Mouse (Mus musculus) B cell, adult 67 days (primary cell): Measurements from ENCODE around the gene Mis12. TPM values are rescaled to one million over a fixed set of nuclear protein-coding genes. Genes with fewer than 3 reads are reported as not detected.

Source experiments
- total RNA-seq, 2 experiments: library from RNA; stranded (reverse); gene quantifications; 4 replicates each; pipeline ENCODE4 v1.2.4; 2023

Mis12 gene
- 10 to 100 TPM; 13.4 to 19.7 TPM for total RNA-seq

GRCm38 (mm10) chr11:71019201-71020068, at the start of gene Mis12, which contains the start of gene Derl2:
Mis12 (plus strand) TSS chr11:71019611.
Derl2 (minus strand) TSS chr11:71019841.

GRCm38 (mm10) chr11:70969821-70970559, 49.4 kb upstream of the Mis12 start, which contains the start of the genes Nup88 and Rpain:
Nup88 (minus strand) TSS chr11:70969973.
Rpain (plus strand) TSS chr11:70970213.

GRCm38 (mm10) chr11:70982557-70983228, 36.7 kb upstream of the Mis12 start, which contains the start of gene C1qbp:
C1qbp (minus strand) TSS chr11:70983026.

GRCm38 (mm10) chr11:71004316-71004773, 15.1 kb upstream of the Mis12 start, which contains the start of gene Dhx33:
Dhx33 (minus strand) TSS chr11:71004437.

GRCm38 (mm10) chr11:71033163-71033761, 13.9 kb downstream of the Mis12 start, which contains the start of gene 6330403K07Rik:
6330403K07Rik (minus strand) TSS chr11:71033513.

Other genes starting within 250 kb of the Mis12 start
- gene Scimp, start 207.0 kb upstream of the Mis12 start, total RNA-seq: 10 to 100 TPM; 28.9 to 29.8 TPM
- 10 to 100 TPM; 57.1 to 57.7 TPM for gene Rabep1, start 174.8 kb upstream of the Mis12 start, total RNA-seq
- gene Nup88, start 49.6 kb upstream of the Mis12 start, total RNA-seq: 100 to 1,000 TPM; 109 to 131 TPM
- gene Rpain, start 49.4 kb upstream of the Mis12 start, total RNA-seq: 10 to 100 TPM; 56.6 to 60.3 TPM
- 10 to 100 TPM; 79.5 to 82.5 TPM for gene C1qbp, start 36.6 kb upstream of the Mis12 start, total RNA-seq
- 10 to 100 TPM; 34.5 to 41.6 TPM for gene Dhx33, start 15.2 kb upstream of the Mis12 start, total RNA-seq
- gene Derl2, start 230 bp downstream of the Mis12 start, total RNA-seq: 10 to 100 TPM; 30.2 to 33.7 TPM
- gene 6330403K07Rik, start 13.9 kb downstream of the Mis12 start, total RNA-seq: not detected
- 1 to 10 TPM; 2.8 to 2.9 TPM for gene Nlrp1a, start 125.1 kb downstream of the Mis12 start, total RNA-seq
- 1 to 10 TPM; 2.6 to 4.3 TPM for gene Nlrp1b, start 211.1 kb downstream of the Mis12 start, total RNA-seq